Mouse (Mus musculus): ENCODE results near the gene Olfr464.

DNA sequence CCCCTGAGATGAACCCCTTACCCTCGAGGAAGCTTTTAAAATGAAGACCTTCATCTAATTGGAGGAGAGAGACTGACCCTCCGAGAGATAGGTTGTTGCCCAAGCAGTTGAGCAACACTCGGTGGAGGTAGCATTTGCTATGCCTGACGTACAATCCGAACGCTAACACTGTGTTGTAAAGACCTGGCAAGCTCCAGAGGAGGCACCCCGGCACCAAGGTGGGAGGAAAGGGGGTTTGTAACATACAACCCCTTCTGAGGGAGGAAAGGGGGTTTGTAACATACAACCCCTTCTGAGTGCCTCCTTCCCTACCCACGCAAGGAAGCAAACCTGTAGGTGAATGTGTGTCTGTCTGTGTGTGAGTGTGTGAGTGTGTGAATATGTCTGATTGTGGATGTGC lies 49.0 kb downstream of the Olfr464 start:
- TF ChIP-seq CTCF (conservative IDR thresholded peaks at IDR 0.05; ENCODE audit: low read length) (no peak), POU5F1 (IDR thresholded peaks at IDR 0.05; ENCODE audit: borderline replicate concordance, low read length) (no peak)
